Mouse (Mus musculus) intestine, postnatal 0 days (tissue): ENCODE results near the gene Usp17lb. TPM values are rescaled to one million over a fixed set of nuclear protein-coding genes. Genes with fewer than 3 reads are reported as not detected.
"Not testable (repeated sequence)": the region's sequence is repeated elsewhere in the genome, so short reads cannot be mapped to it uniquely, and the experiment has no call there.

ENCODE experiments used
- ATAC-seq: fragments of 200-750 bp; cut with Nextera tagmentation; 2 replicates; pipeline ENCODE4 v1.8.0; 2017; ENCODE audit warnings: mild to moderate bottlenecking, moderate TSS enrichment, moderate library complexity
- H3K27ac ChIP-seq: fragments of 300-500 bp; sonication (generic); 2 replicates; pipeline ENCODE4 v1.5.1; 2014; ENCODE audit warnings: mild to moderate bottlenecking, low read depth, low read length, moderate library complexity
- H3K27me3 ChIP-seq: fragments of 300-500 bp; sonication (generic); replicated peaks from 2 replicates; pipeline ENCODE4 v1.6.1; 2014; ENCODE audit warnings: low read length, mixed read lengths; ENCODE audit not compliant: control insufficient read depth, insufficient read depth
- H3K36me3 ChIP-seq: fragments of 300-500 bp; sonication (generic); 2 replicates; pipeline ENCODE4 v1.6.1; 2014; ENCODE audit warnings: mild to moderate bottlenecking, moderate library complexity; ENCODE audit not compliant: control insufficient read depth, insufficient read depth
- H3K4me1 ChIP-seq: fragments of 300-500 bp; sonication (generic); replicated peaks from 2 replicates; pipeline ENCODE4 v1.6.1; 2014; ENCODE audit warnings: antibody characterized with exemption, low read length, mixed read lengths; ENCODE audit not compliant: control insufficient read depth, insufficient read depth
- H3K4me2 ChIP-seq: fragments of 300-500 bp; sonication (generic); replicated peaks from 2 replicates; pipeline ENCODE4 v1.6.1; 2014; ENCODE audit warnings: low read depth, mild to moderate bottlenecking, moderate library complexity
- H3K4me3 ChIP-seq: fragments of 300-500 bp; sonication (generic); 2 replicates; pipeline ENCODE4 v1.5.1; 2014; ENCODE audit warnings: low read depth, low read length
- H3K9ac ChIP-seq: fragments of 300-500 bp; sonication (generic); 2 replicates; pipeline ENCODE4 v1.6.1; 2014; ENCODE audit warnings: mild to moderate bottlenecking, low read depth, low read length
- H3K9me3 ChIP-seq: fragments of 300-500 bp; sonication (generic); 2 replicates; pipeline ENCODE4 v1.6.1; 2016; ENCODE audit warnings: mixed run types; ENCODE audit not compliant: control insufficient read depth
- CTCF ChIP-seq: sonication (generic); IDR thresholded peaks from 2 replicates; pipeline ENCODE4 v1.5.1; 2016; ENCODE audit warnings: low read depth, mild to moderate bottlenecking, control low read depth, antibody characterized with exemption, moderate library complexity
- WGBS: fragments of 180-500 bp; shearing (Covaris S2); extraction: QIAGEN DNeasy Blood & Tissue Kit; methylation state at CpG from one replicate; pipeline ENCODE4 v1.1.7; 2014; 5-methylcytosine and 5-hydroxymethylcytosine counted together
- polyA plus RNA-seq: library from polyadenylated mRNA; unstranded; fragments of >200 nt; fragmentation: Nextera tagmentation; extraction: Ambion mirVana; gene quantifications from 2 replicates; pipeline ENCODE4 v1.2.1, GENCODE M21; 2015

Gene Usp17lb
- polyA plus RNA-seq, 1 experiment from 2014 or later, result not detected

DNA sequence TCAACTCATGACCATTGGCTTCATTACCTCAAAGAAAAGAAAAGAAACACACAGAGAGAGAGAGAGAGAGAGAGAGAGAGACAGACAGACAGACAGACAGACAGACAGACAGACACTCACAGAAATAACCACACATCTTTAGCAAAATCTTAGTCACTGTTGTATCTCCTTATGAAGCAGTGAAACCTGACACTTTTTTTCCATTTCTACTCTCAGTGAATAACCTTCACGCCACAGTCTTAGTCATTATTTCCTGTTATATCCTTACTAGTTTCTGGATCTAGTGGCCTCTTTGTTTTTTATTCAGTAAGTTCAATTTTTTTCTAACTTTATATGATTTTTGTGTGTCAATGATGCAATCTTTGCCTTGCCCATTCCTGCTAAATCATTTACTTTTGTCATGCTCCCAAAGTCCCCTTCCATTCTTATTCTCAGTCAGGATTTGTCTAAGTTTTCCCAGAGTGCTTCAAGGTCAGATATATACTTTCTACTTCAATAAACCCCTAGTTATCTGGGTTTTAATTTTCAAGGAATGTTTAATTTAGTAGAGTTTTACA, 1.4 kb upstream of the Usp17lb start:
- H3K9me3 ChIP-seq, result no peaks in the 10 kb centered on the region
- H3K4me1 ChIP-seq, result no peaks in the 10 kb centered on the region
- 74% methylated on average over 1 of the region's 1 CpGs for WGBS
- H3K27me3 ChIP-seq, result no peaks in the 10 kb centered on the region
- no peak overlapping the region for H3K9ac ChIP-seq
- no peak overlapping the region for H3K4me2 ChIP-seq
- H3K4me3 ChIP-seq, result no peak overlapping the region
- H3K36me3 ChIP-seq, result no peaks in the 10 kb centered on the region
- TF ChIP-seq CTCF, result no peak
- no peak for ATAC-seq
- H3K27ac ChIP-seq, result no peak overlapping the region

DNA sequence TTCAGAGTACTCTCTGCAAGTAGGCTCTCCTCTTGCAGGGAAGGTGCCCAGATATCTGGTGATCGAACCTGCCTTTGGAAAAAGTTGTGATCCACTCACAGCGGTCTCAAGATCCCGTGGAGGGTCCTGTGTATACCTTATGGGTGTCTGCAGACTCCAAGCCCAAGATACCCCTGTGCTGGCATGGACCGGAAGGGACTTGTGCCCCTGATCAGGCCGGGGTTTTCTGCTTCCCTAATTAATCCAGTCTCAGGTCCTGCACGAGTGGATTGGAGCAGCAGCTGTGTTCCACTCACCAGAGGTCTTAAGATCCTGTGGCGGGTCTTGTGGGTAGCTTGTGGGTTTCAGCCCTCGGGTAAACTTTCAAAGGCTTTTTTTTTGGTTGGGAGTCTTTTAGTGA, 32.1 kb downstream of the Usp17lb start:
- not testable (repeated sequence) for H3K4me1 ChIP-seq, H3K36me3 ChIP-seq, H3K27ac ChIP-seq, H3K9me3 ChIP-seq, ATAC-seq, H3K4me2 ChIP-seq, H3K9ac ChIP-seq, H3K27me3 ChIP-seq, H3K4me3 ChIP-seq
- WGBS, result 84% methylated on average over 8 of the region's 8 CpGs

DNA sequence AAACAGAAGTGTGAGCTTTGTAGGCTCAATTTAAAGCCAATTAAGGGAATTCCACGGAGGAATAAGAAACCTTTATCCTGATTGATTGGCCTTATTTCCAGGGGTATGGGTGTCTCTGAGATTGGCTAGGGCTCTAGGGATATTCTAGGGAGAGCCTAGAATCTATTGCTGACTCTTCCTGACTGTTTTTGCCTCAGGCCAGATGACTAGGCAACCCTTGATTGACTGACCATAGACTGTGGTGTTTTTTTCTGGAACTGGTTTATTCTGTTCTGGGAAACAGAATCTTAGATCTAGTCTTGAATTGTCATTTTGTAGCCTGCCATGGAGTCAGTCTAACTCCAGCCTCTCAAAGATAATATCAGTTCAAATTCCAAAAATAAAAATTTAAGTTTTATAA, 51.6 kb downstream of the Usp17lb start:
- Histone ChIP-seq H3K27ac (no peak overlapping the region), H3K36me3 (no peaks in the 10 kb centered on the region), H3K9ac (no peak overlapping the region), H3K4me2 (no peak overlapping the region), H3K4me1 (no peaks in the 10 kb centered on the region), H3K4me3 (no peak overlapping the region), H3K27me3 (no peaks in the 10 kb centered on the region), H3K9me3 (no peaks in the 10 kb centered on the region)
- TF ChIP-seq CTCF, result no peak
- 56% methylated on average over 1 of the region's 1 CpGs for WGBS
- no peak for ATAC-seq

Other genes with a start within 250 kb of the Usp17lb start
- gene Olfr655, start 240.8 kb downstream of the Usp17lb start, polyA plus RNA-seq, result not detected in 2 replicates
- gene Olfr656, start 228.6 kb downstream of the Usp17lb start, polyA plus RNA-seq, result not detected in 2 replicates
- gene Olfr657, start 217.8 kb downstream of the Usp17lb start, polyA plus RNA-seq, result not detected in 2 replicates
- 0.09 TPM in 2 replicates for gene Olfr658, start 195.3 kb downstream of the Usp17lb start, polyA plus RNA-seq
- not detected in 2 replicates for gene Olfr659, start 175.8 kb downstream of the Usp17lb start, polyA plus RNA-seq
- gene Olfr661, start 156.1 kb downstream of the Usp17lb start, polyA plus RNA-seq, result not detected in 2 replicates
- gene Usp17le, start 65.1 kb downstream of the Usp17lb start, polyA plus RNA-seq, result not detected in 2 replicates
- not detected in 2 replicates for gene Usp17la, start 14.4 kb upstream of the Usp17lb start, polyA plus RNA-seq
- gene Olfr665, start 35.4 kb upstream of the Usp17lb start, polyA plus RNA-seq, result not detected in 2 replicates
- not detected in 2 replicates for gene Olfr666, start 53.3 kb upstream of the Usp17lb start, polyA plus RNA-seq
- not detected in 2 replicates for gene Olfr667, start 78.9 kb upstream of the Usp17lb start, polyA plus RNA-seq
- not detected in 2 replicates for gene Olfr668, start 85.5 kb upstream of the Usp17lb start, polyA plus RNA-seq
- not detected in 2 replicates for gene Olfr669, start 91.6 kb upstream of the Usp17lb start, polyA plus RNA-seq
- gene Olfr670, start 120.0 kb upstream of the Usp17lb start, polyA plus RNA-seq, result not detected in 2 replicates
- not detected in 2 replicates for gene Olfr671, start 136.5 kb upstream of the Usp17lb start, polyA plus RNA-seq
- gene Olfr672, start 159.4 kb upstream of the Usp17lb start, polyA plus RNA-seq, result not detected in 2 replicates
- gene Olfr675, start 185.9 kb upstream of the Usp17lb start, polyA plus RNA-seq, result not detected in 2 replicates
- gene Olfr676, start 190.1 kb upstream of the Usp17lb start, polyA plus RNA-seq, result not detected in 2 replicates
- gene Olfr677, start 208.8 kb upstream of the Usp17lb start, polyA plus RNA-seq, result not detected in 2 replicates
- not detected in 2 replicates for gene Olfr678, start 221.9 kb upstream of the Usp17lb start, polyA plus RNA-seq
- gene Olfr679, start 238.6 kb upstream of the Usp17lb start, polyA plus RNA-seq, result not detected in 2 replicates